Mouse (Mus musculus): Measurements from ENCODE around the gene Gm3476. TPM values are rescaled to one million over a fixed set of nuclear protein-coding genes. Genes with fewer than 3 reads are reported as not detected.
"Not testable (repeated sequence)": the region's sequence is repeated elsewhere in the genome, so short reads cannot be mapped to it uniquely, and the experiment has no call there.

Gm3476 gene
- polyA plus RNA-seq (2016; fragmentation: Nextera tagmentation; extraction: Ambion mirVana) = not detected in 2 replicates

- not testable (repeated sequence) for H3K4me1 ChIP-seq; H3K27me3 ChIP-seq (ENCODE audit: low read depth, poor library complexity, severe bottlenecking); DNase-seq (ENCODE audit: low spot score); H3K36me3 ChIP-seq; H3K9me3 ChIP-seq (replicated peaks); H3K27ac ChIP-seq (replicated peaks); H3K4me3 ChIP-seq
- WGBS = no CpG with 5 or more reads among the region's 1 CpGs
These were observed at the start of gene Gm3476 for GRCm38 (mm10) chr14:6125707-6126106. TSS of gene Gm3476 (minus strand) at chr14:6125807.

- H3K4me1 ChIP-seq; DNase-seq (ENCODE audit: low spot score); H3K9me3 ChIP-seq (replicated peaks); H3K4me3 ChIP-seq; H3K27me3 ChIP-seq (ENCODE audit: low read depth, poor library complexity, severe bottlenecking); H3K36me3 ChIP-seq; H3K27ac ChIP-seq (replicated peaks): not testable (repeated sequence)
- 88% methylated on average over 4 of the region's 9 CpGs for WGBS
These were observed 37.9 kb upstream of the Gm3476 start for GRCm38 (mm10) chr14:6163538-6163937.

GRCm38 (mm10) chr14:6161085-6161484 lies 35.5 kb upstream of the Gm3476 start:
- 100% methylated on average over 1 of the region's 1 CpGs for WGBS
- H3K27ac ChIP-seq (replicated peaks); H3K36me3 ChIP-seq; H3K9me3 ChIP-seq (replicated peaks); H3K4me3 ChIP-seq; H3K27me3 ChIP-seq (ENCODE audit: low read depth, poor library complexity, severe bottlenecking); DNase-seq (ENCODE audit: low spot score); H3K4me1 ChIP-seq: not testable (repeated sequence)

GRCm38 (mm10) chr14:6108272-6108925 lies 17.2 kb downstream of the Gm3476 start, which contains the start of gene Gm3468:
TSS of gene Gm3468 (minus strand) at chr14:6108665.
- Histone ChIP-seq H3K27ac (replicated peaks) (peak within 1 kb of the TSS; percentile 63), H3K4me3 (peak within 1 kb of the TSS; percentile 48)
- WGBS = under 1% methylated on average over 40 of the region's 51 CpGs
- H3K9me3 ChIP-seq (replicated peaks); H3K36me3 ChIP-seq; H3K4me1 ChIP-seq; H3K27me3 ChIP-seq (ENCODE audit: low read depth, poor library complexity, severe bottlenecking): not testable (repeated sequence)
- peak; percentile 82 for DNase-seq (ENCODE audit: low spot score)

- not testable (repeated sequence) for H3K4me1 ChIP-seq; H3K9me3 ChIP-seq (replicated peaks); H3K36me3 ChIP-seq; H3K27ac ChIP-seq (replicated peaks); H3K27me3 ChIP-seq (ENCODE audit: low read depth, poor library complexity, severe bottlenecking)
- WGBS = 15% methylated on average over 9 of the region's 9 CpGs
- DNase-seq (ENCODE audit: low spot score) = peak; percentile 10
- H3K4me3 ChIP-seq = peak overlapping the region; percentile 48; the same call in 1 of the 2 replicates
These were observed 18.1 kb downstream of the Gm3476 start for GRCm38 (mm10) chr14:6107500-6107899.

GRCm38 (mm10) chr14:6093842-6094241 lies 31.8 kb downstream of the Gm3476 start, which contains the start of gene Gm8206:
TSS of gene Gm8206 (minus strand) at chr14:6093942.
- H3K27me3 ChIP-seq (ENCODE audit: low read depth, poor library complexity, severe bottlenecking); H3K9me3 ChIP-seq (replicated peaks); H3K27ac ChIP-seq (replicated peaks); H3K4me1 ChIP-seq; H3K4me3 ChIP-seq; DNase-seq (ENCODE audit: low spot score); H3K36me3 ChIP-seq: not testable (repeated sequence)
- 94% methylated on average over 2 of the region's 3 CpGs for WGBS

- not testable (repeated sequence) for H3K9me3 ChIP-seq (replicated peaks); H3K36me3 ChIP-seq
These were observed 67.4 kb downstream of the Gm3476 start, which contains the start of gene Gm6337 for GRCm38 (mm10) chr14:6058167-6058566. TSS of gene Gm6337 (minus strand) at chr14:6058267.

More at GRCm38 (mm10) chr14:6058167-6058566, 67.4 kb downstream of the Gm3476 start, which contains the start of gene Gm6337:
- not testable (repeated sequence) for H3K27me3 ChIP-seq (ENCODE audit: low read depth, poor library complexity, severe bottlenecking); H3K4me3 ChIP-seq; H3K27ac ChIP-seq (replicated peaks); DNase-seq (ENCODE audit: low spot score); H3K4me1 ChIP-seq
- 86% methylated on average over 4 of the region's 4 CpGs for WGBS

Other genes with a start within 250 kb of the Gm3476 start
- gene Gm8237, start 245.4 kb downstream of the Gm3476 start, polyA plus RNA-seq (2016; fragmentation: Nextera tagmentation; extraction: Ambion mirVana) = 0.11 and 0.20 TPM in 2 replicates
- 0.38 and 0.71 TPM in 2 replicates for gene Gm3248, start 164.1 kb downstream of the Gm3476 start, polyA plus RNA-seq (2016; fragmentation: Nextera tagmentation; extraction: Ambion mirVana)
- not detected in 2 replicates for gene Gm3453, start 146.7 kb downstream of the Gm3476 start, polyA plus RNA-seq (2016; fragmentation: Nextera tagmentation; extraction: Ambion mirVana)
- gene Gm6337, start 67.5 kb downstream of the Gm3476 start, polyA plus RNA-seq (2016; fragmentation: Nextera tagmentation; extraction: Ambion mirVana) = not detected in 2 replicates
- 0.65 and 1.1 TPM in 2 replicates for gene Gm8206, start 31.9 kb downstream of the Gm3476 start, polyA plus RNA-seq (2016; fragmentation: Nextera tagmentation; extraction: Ambion mirVana)
- 1.8 TPM in 2 replicates for gene Gm3468, start 17.1 kb downstream of the Gm3476 start, polyA plus RNA-seq (2016; fragmentation: Nextera tagmentation; extraction: Ambion mirVana)
- gene Gm21560, start 93.5 kb upstream of the Gm3476 start, polyA plus RNA-seq (2016; fragmentation: Nextera tagmentation; extraction: Ambion mirVana) = not detected in 2 replicates
- 1.3 and 1.9 TPM in 2 replicates for gene Gm3411, start 161.4 kb upstream of the Gm3476 start, polyA plus RNA-seq (2016; fragmentation: Nextera tagmentation; extraction: Ambion mirVana)
- not detected in 2 replicates for gene Gm21103, start 179.0 kb upstream of the Gm3476 start, polyA plus RNA-seq (2016; fragmentation: Nextera tagmentation; extraction: Ambion mirVana)
- not detected in 2 replicates for gene Gm3618, start 217.9 kb upstream of the Gm3476 start, polyA plus RNA-seq (2016; fragmentation: Nextera tagmentation; extraction: Ambion mirVana)

All from midbrain, embryonic 10.5 days (tissue).